Mouse (Mus musculus) left cerebral cortex, postnatal 4 days (tissue): ENCODE measurements around the gene Wdr34. TPM values are rescaled to one million over a fixed set of nuclear protein-coding genes. Genes with fewer than 3 reads are reported as not detected.

ENCODE experiments used
- DNase-seq: peaks from one replicate; pipeline ENCODE4 v3.0.0-alpha.2; 2022
- intact Hi-C: fragments of 180-260 bp; cut with DNase I; formaldehyde crosslinking; loops from one replicate; pipeline ENCODE4 v1.15.1; 2025
- microRNA-seq: library from miRNA; unstranded; fragments of <30 nt; microRNA quantifications from one replicate; pipeline ENCODE4 v1.2.0, GENCODE M21; 2022
- total RNA-seq, 2 experiments: library from RNA; stranded (reverse); gene quantifications; 2 replicates each; pipeline ENCODE4 v1.2.3; 2021

Wdr34 gene
- total RNA-seq, 2 experiments from 2014 or later = 61.4 to 71.8 TPM

DNA sequence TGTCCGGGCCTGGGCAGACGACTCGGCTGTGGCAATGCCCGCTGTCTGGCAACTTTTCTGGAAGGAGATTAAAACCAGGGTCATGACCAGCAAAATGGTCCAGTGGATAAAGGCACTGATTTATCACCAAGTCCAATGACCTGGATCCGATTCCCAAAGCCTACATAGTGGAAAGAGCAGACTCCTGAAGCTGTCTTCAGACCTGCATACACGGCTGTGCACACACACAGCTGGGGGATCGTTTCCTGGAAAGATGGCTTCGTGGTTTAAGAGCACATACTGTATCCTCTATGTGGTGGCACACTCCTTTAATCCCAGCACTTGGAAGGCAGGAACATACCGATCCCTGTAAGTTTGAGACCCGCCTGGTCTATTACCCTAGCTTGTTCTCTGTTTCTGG is 10.3 kb downstream of the Wdr34 start:
- no peak for DNase-seq

DNA sequence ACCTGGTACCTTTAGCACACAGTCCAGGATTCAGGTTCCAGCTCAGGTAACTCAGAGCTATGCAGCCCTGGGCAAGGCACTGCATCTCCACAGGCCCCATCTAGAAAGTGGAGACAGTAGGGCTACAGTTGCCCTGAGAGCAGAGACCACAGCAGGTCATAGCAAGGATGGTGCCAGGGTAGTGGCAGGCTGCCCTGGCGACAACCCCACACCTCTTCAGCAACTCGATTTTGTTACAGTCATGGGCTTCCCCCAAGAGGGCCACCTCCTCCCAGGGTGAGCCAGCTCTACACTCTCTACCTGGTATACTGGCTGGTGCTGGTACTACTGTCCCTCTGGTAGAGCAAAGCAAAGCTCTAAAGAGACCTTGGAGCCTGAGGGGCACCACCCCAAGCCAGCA is 10.9 kb downstream of the Wdr34 start:
- intact Hi-C loops = no loop called here
- no peak for DNase-seq

More for the DNA sequence above, 10.3 kb downstream of the Wdr34 start:
- intact Hi-C loops = no loop called here

DNA sequence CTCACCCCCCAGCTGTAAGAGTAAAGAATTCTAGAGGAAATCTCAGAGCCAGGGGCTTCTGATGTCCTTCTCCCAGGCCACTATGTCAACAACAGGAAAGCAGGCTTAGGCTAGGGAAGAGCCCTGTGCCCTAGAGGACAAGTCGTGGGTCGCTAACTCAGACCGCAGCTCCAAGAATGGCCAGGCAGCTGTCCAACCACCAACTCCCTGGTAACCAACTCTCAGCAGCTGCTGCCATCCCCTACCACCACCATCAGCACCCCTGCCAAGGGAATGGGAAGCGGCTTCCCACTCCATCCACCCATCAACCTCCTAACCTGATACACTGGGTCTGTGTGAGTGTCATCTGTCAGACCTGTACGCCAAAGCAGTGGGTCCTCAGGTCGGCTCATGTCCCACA is 15.7 kb downstream of the Wdr34 start:
- DNase-seq = no peak
- intact Hi-C loops = no loop called here

DNA sequence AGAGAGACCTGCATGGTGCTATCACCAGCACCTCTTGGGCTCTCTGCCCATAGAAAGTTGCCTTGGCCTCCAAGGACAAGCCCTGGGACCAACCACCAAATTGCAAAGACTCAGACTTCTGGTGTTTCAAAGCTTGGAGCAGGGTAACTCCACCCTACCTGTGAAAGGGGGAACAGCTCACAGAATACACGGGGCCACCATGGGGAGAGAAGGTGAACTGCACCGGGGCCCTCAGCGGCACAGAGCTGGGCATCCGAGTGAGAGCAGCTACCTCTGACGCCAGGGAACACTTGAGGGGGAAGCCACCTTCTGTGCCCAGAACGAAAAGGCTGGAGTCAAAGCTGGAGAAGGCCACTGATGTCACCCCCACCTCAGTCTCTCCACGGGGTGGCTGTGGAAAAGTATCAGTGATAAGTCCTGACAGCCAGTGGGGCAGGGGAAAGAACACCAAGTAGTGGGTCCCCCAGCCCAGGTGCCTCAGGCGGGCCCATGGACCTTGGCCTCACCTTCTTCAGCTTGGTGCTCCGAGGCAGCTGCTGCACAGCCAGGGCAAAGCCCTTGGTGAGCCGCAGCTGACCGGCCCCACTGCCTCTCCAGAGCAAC is 16.3 kb downstream of the Wdr34 start:
- intact Hi-C loops = no loop called here
- no peak for DNase-seq

DNA sequence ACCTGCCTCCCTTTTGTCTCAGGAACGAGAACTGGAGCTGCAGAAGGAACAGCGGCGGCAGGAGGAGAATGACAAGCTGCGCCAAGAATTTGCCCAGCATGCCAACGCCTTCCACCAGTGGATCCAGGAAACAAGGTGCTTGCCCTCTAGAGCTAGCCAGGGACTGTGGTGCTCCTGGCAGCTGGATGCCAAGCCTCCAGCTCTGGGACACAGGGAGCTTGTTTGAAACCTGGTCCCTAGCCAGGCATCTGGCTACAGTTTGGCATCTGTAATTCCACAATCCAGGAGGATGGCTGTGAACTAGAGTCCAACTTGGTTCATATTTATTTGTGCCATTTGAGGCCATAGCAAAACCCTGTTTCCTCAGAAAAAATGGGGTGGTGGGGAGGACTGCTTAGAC is 21.7 kb downstream of the Wdr34 start:
- no peak for DNase-seq
- intact Hi-C loops = loop anchor here (10.0 kb wide), 1 partner anchor 308 kb away; no protein-coding TSS in a partner anchor

DNA sequence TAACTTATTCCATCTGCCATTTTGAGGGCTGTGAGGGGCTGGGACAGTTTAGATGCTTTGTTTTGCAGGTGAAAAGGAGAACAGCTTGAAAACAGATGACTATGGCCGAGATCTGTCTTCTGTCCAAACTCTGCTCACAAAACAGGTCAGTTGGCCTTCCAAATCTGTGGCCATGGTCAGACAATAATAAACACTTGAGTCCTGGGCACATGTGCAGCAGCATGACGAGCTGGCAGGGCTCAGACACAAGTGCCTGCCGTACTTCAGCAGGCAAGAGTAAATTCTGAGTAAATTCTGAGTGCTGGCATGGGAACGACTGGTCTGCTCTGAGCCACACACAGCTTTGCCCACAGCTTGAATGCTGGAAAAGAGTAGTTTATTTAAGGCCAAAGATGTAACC is 23.2 kb downstream of the Wdr34 start:
- intact Hi-C loops = loop anchor here (10.0 kb wide), 1 partner anchor 309 kb away; no protein-coding TSS in a partner anchor

DNA sequence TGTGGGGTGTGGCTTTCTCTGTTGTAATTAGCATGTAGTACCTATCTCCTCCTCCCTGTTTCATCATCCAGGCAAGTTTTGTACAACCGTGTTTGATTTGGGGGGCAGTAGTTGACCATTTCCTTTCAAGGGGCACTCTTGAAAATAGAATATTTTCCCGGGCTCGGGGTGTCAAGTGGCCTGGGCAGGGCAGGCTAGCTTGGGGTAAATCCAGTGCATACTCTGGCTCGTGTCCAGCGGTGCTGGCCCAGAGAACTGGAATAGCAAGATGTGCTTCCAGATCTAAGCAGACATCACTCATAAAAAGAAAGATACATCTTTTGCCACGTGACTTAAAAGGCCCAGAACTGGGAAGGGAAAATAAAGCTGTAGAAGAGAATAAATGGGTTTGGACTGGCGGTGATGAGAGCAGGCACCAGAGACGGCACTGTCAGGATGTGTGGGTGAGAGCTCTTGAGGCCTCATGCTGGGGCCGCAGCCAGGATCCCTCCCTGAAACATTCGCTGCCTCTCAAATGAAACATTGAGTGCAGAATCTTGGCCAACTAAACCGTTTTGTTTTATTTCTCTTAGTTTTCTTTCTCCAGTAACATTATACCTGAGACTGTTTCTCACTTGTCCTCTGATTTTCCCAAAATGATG is 34.2 kb downstream of the Wdr34 start:
- intact Hi-C loops = loop anchor here (10.0 kb wide), 2 partner anchors 70 to 1980 kb away; no protein-coding TSS in a partner anchor
- DNase-seq = no peak

More for the DNA sequence above, 23.2 kb downstream of the Wdr34 start:
- DNase-seq = no peak

DNA sequence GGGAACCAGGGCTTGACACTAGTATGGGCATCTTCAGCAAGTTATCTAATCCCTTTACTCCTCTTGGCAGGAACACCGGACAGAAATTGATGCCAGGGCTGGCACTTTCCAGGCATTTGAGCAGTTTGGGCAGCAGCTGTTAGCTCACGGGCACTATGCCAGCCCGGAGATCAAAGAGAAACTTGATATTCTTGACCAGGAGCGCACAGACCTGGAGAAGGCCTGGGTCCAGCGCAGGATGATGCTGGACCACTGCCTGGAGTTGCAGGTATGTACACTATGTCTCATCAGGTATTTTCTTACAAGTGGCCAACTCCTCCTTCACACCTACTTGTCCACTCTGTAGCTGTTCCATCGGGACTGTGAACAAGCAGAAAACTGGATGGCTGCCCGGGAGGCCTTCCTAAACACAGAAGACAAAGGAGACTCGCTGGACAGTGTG is 37.8 kb downstream of the Wdr34 start:
- DNase-seq = peak; percentile 92
- intact Hi-C loops = loop anchor here (10.0 kb wide), 2 partner anchors 66 to 1984 kb away; no protein-coding TSS in a partner anchor

DNA sequence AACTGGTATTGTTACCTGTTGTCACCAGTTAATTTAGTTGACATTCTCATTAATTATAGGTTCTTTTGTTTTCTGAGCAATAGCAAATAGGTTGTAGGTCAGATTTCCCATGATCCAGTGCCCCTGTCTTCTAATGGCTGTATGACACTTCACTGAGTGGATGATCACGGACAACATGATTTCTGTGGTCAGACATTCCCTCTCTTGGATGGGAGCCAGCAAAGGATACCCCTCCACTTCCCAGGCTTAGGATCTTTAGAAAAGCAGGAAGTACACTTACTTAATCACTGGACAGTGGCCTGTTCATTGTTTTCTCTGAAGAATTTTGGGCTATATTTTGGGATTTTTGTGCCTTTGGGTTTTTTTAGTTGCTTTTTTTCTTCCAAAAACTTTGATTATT is 39.6 kb downstream of the Wdr34 start:
- intact Hi-C loops = loop anchor here (5.0 kb wide), 1 partner anchor 107 kb away; no protein-coding TSS in a partner anchor
- no peak for DNase-seq

DNA sequence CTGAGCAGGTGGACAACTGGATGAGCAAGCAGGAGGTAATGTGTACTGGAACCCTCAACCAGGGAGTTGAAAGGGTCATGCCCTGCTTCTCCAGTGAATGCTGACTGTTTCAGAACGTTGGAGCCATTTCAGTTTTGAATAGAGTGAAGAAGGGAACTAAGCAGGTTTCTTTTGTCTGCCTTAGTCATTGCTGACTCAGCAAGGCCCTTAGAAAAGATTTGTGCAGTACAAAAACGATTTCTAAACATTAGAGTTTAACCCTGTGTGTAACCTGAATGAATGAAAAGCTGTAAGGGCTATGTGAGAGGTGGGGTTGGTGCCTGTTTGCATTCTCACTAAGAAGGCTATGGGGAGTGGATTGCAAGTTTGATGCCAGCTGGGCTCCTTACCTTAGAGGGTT is 56.7 kb downstream of the Wdr34 start:
- intact Hi-C loops = loop anchor here (10.0 kb wide), 2 partner anchors 323 to 847 kb away; no protein-coding TSS in a partner anchor
- no peak for DNase-seq

Small RNA genes within 50 kb of the gene (microRNA-seq; reads per million reads assigned to microRNA genes)
- 5.4 reads per million, percentile 13 among the genes with 10 or more reads in this experiment for gene Mir6997

Other genes starting within 250 kb of the Wdr34 start
- 10 to 100 TPM; 80.4 to 86.7 TPM for gene Slc27a4, start 246.2 kb downstream of the Wdr34 start, total RNA-seq
- gene Urm1, start 228.8 kb downstream of the Wdr34 start, total RNA-seq = 10 to 100 TPM; 46.1 to 51.1 TPM
- gene Cercam, start 179.7 kb downstream of the Wdr34 start, total RNA-seq = 10 to 100 TPM; 17.5 to 19.0 TPM
- 100 to 1,000 TPM; 119 TPM for gene Odf2, start 159.7 kb downstream of the Wdr34 start, total RNA-seq
- gene Gle1, start 113.5 kb downstream of the Wdr34 start, total RNA-seq = 10 to 100 TPM; 57.2 to 59.2 TPM
- 100 to 1,000 TPM; 880 to 916 TPM for gene Sptan1, start 83.3 kb downstream of the Wdr34 start, total RNA-seq
- 100 to 1,000 TPM; 323 to 344 TPM for gene Set, start 8.5 kb upstream of the Wdr34 start, total RNA-seq
- gene Pkn3, start 28.8 kb upstream of the Wdr34 start, total RNA-seq = 1 to 10 TPM; 2.1 to 2.6 TPM
- 10 to 100 TPM; 14.9 to 15.6 TPM for gene Zdhhc12, start 44.8 kb upstream of the Wdr34 start, total RNA-seq
- gene Zer1, start 75.7 kb upstream of the Wdr34 start, total RNA-seq = 10 to 100 TPM; 80.8 to 88.0 TPM
- 10 to 100 TPM; 84.9 to 87.6 TPM for gene Tbc1d13, start 84.9 kb upstream of the Wdr34 start, total RNA-seq
- gene Endog, start 122.6 kb upstream of the Wdr34 start, total RNA-seq = 10 to 100 TPM; 13.3 to 15.8 TPM
- 10 to 100 TPM; 36.7 to 37.7 TPM for gene Spout1, start 129.6 kb upstream of the Wdr34 start, total RNA-seq
- gene Kyat1, start 157.0 kb upstream of the Wdr34 start, total RNA-seq = 10 to 100 TPM; 12.0 to 12.7 TPM
- gene Lrrc8a, start 188.8 kb upstream of the Wdr34 start, total RNA-seq = 10 to 100 TPM; 50.6 to 55.9 TPM
- 10 to 100 TPM in 1 of 2 experiments, 1 to 10 TPM in 1; 7.7 to 10.5 TPM for gene Gm28035, start 191.7 kb upstream of the Wdr34 start, total RNA-seq
- 10 to 100 TPM; 17.1 to 19.3 TPM for gene Phyhd1, start 217.3 kb upstream of the Wdr34 start, total RNA-seq
- not detected for gene Gm28038, start 232.2 kb upstream of the Wdr34 start, total RNA-seq
- gene Dolk, start 237.5 kb upstream of the Wdr34 start, total RNA-seq = 10 to 100 TPM; 18.7 to 21.6 TPM
- 10 to 100 TPM; 36.6 to 42.0 TPM for gene Nup188, start 237.5 kb upstream of the Wdr34 start, total RNA-seq